Mouse (Mus musculus) mouse embryonic stem cell (cell line): ENCODE measurements around the gene 2200002J24Rik.
"Not testable (repeated sequence)": the region's sequence is repeated elsewhere in the genome, so short reads cannot be mapped to it uniquely, and the experiment has no call there.

Experiments
- in situ Hi-C, 2 experiments: fragments of 300-500 bp; cut with MboI; formaldehyde crosslinking; loops; 1 replicate in 1 of 2; 3 replicates in 1 of 2; pipeline ENCODE4 v1.14.3; 2019 to 2020; ENCODE audit warnings: low sequenced_read_pairs in 2 of 2, low pct_unique_long_range_greater_than_20kb in 1 of 2, mixed read lengths in 1 of 2; ENCODE audit not compliant: unreplicated experiment in 1 of 2

The 2200002J24Rik gene

GRCm38 (mm10) chr7:30723274-30723953, 24.7 kb downstream of the 2200002J24Rik start:
- in situ Hi-C loops = no loop called here

GRCm38 (mm10) chr7:30728214-30728613, 29.5 kb downstream of the 2200002J24Rik start:
- in situ Hi-C loops = no loop called here

- in situ Hi-C loops = no loop called here
Observed at GRCm38 (mm10) chr7:30728739-30729395, 30.1 kb downstream of the 2200002J24Rik start.

GRCm38 (mm10) chr7:30729396-30730063, 30.8 kb downstream of the 2200002J24Rik start, which contains the start of gene Tmem147:
Gene Tmem147, minus strand, starts transcription at chr7:30729540.
- in situ Hi-C loops = no loop called here

GRCm38 (mm10) chr7:30730064-30730722, 31.5 kb downstream of the 2200002J24Rik start:
- in situ Hi-C loops = not testable (repeated sequence)

GRCm38 (mm10) chr7:30736211-30736610, 37.5 kb downstream of the 2200002J24Rik start:
- in situ Hi-C loops = no loop called here

GRCm38 (mm10) chr7:30742570-30742969, 43.8 kb downstream of the 2200002J24Rik start:
- in situ Hi-C loops = not testable (repeated sequence)

GRCm38 (mm10) chr7:30743617-30744016, 44.9 kb downstream of the 2200002J24Rik start, which contains the start of gene Gapdhs:
Gene Gapdhs, minus strand, starts transcription at chr7:30743681.
- in situ Hi-C loops = not testable (repeated sequence)

GRCm38 (mm10) chr7:30744022-30744598, 45.4 kb downstream of the 2200002J24Rik start:
- in situ Hi-C loops = no loop called here

GRCm38 (mm10) chr7:30747525-30748204, 48.9 kb downstream of the 2200002J24Rik start:
- in situ Hi-C loops = no loop called here
